Mouse (Mus musculus): Measurements from ENCODE around the gene Srpk3.

DNA sequence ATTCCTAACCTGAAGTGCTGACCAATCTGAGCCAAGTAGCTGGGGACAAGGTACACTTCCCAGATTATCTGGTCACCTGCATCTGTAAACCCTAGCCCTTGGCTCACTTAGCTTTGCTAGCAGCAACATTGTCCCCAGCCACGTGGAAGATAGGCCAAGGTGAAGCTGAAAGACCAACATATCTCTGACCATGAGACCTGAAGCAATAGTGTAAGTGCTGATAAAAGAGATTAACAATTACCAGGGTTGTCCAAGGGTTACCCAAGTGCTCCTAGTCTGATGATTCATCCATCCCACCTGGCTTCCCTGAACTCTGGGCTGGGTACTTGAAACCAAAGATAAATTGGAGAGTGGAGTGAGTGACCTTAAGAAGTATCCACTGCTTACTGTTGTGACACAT, 43.3 kb upstream of the Srpk3 start:
- TF ChIP-seq CTCF (IDR thresholded peaks at IDR 0.05; ENCODE audit: borderline replicate concordance, control insufficient read depth, extremely low read depth, insufficient read depth, low read length, poor library complexity) (no peak), POLR2A (IDR thresholded peaks at IDR 0.05; ENCODE audit: control insufficient read depth, extremely low read depth, insufficient read depth, low read length, poor library complexity) (no peak)

All from thymus, adult 2 months (tissue).